11 mouse cellular contexts compared by ENCODE assay signal in genomic region chr7:118026106-118026526, GRCm38 (mm10).
DNase-seq lines count a peak whose midpoint lies in the region; ATAC-seq lines count a peak whose summit lies in the region.
"Had no signal": no experiment of that assay in that cellular context is flagged by ENCODE, and none has a peak within 500 bp of the region (broad histone marks: within the 10 kb centered on the region; RNA-seq: fewer than 3 reads in every experiment).

No protein-coding gene starts in this region.

- H3K36me3 ChIP-seq in neural tube, embryonic 11.5 days (ENCODE audit: control insufficient read depth, insufficient read depth, low read length), result no peaks in the 10 kb centered on the region
- no peaks in the 10 kb centered on the region for H3K36me3 ChIP-seq in neural tube, embryonic 15.5 days
- H3K36me3 ChIP-seq in embryonic facial prominence, embryonic 10.5 days (replicated peaks), result no peaks in the 10 kb centered on the region
- H3K36me3 ChIP-seq in hindbrain, embryonic 16.5 days (ENCODE audit: control insufficient read depth, insufficient read depth, low read length), result no peaks in the 10 kb centered on the region
- H3K36me3 ChIP-seq: stomach, embryonic 15.5 days had no signal

- 31% methylated on average over 10 of the region's 10 CpGs for WGBS in neural tube, embryonic 11.5 days
- WGBS in neural tube, embryonic 15.5 days, result 25% methylated on average over 10 of the region's 10 CpGs
- WGBS in embryonic facial prominence, embryonic 10.5 days, result 15% methylated on average over 10 of the region's 10 CpGs
- 24% methylated on average over 10 of the region's 10 CpGs for WGBS in hindbrain, embryonic 16.5 days

- no peak overlapping the region for H3K27ac ChIP-seq in neural tube, embryonic 11.5 days (ENCODE audit: low read depth, low read length)
- no peak overlapping the region for H3K27ac ChIP-seq in neural tube, embryonic 15.5 days (replicated peaks)
- no peak overlapping the region; the same call in 1 of the 2 replicates for H3K27ac ChIP-seq in embryonic facial prominence, embryonic 10.5 days (replicated peaks)
- H3K27ac ChIP-seq in hindbrain, embryonic 16.5 days (ENCODE audit: low read depth, low read length), result no peak overlapping the region
- H3K27ac ChIP-seq: stomach, embryonic 15.5 days had no signal

- no peaks in the 10 kb centered on the region for H3K9me3 ChIP-seq in neural tube, embryonic 11.5 days (ENCODE audit: control insufficient read depth, low read length)
- no peaks in the 10 kb centered on the region for H3K9me3 ChIP-seq in neural tube, embryonic 15.5 days (replicated peaks)
- no peaks in the 10 kb centered on the region for H3K9me3 ChIP-seq in embryonic facial prominence, embryonic 10.5 days
- H3K9me3 ChIP-seq in hindbrain, embryonic 16.5 days (ENCODE audit: control insufficient read depth, low read length), result no peaks in the 10 kb centered on the region
- H3K9me3 ChIP-seq: stomach, embryonic 15.5 days had no signal

- DNase-seq in neural tube, embryonic 11.5 days (ENCODE audit: low spot score), result peak; percentile 14
- peak; percentile 16 for DNase-seq in embryonic facial prominence, embryonic 10.5 days (ENCODE audit: low spot score)
- peak; percentile 72 for DNase-seq in retina, postnatal 7 days (ENCODE audit: low read depth, low spot score)
- no peak for DNase-seq in thymus, postnatal 0 days (ENCODE audit: low spot score)
- no peak for DNase-seq in spleen, postnatal 4 days (ENCODE audit: low spot score in 2 of 2)
- DNase-seq: kidney, postnatal 4 days; right cerebral cortex, adult 18-20 months had no signal

- H3K4me3 ChIP-seq in neural tube, embryonic 11.5 days (ENCODE audit: low read depth, low read length), result no peak overlapping the region
- no peak overlapping the region for H3K4me3 ChIP-seq in neural tube, embryonic 15.5 days (replicated peaks)
- no peak overlapping the region for H3K4me3 ChIP-seq in embryonic facial prominence, embryonic 10.5 days
- H3K4me3 ChIP-seq in hindbrain, embryonic 16.5 days (ENCODE audit: low read length), result no peak overlapping the region
- H3K4me3 ChIP-seq: stomach, embryonic 15.5 days had no signal

- no peak overlapping the region for H3K4me2 ChIP-seq in neural tube, embryonic 11.5 days (ENCODE audit: low read depth)
- H3K4me2 ChIP-seq in neural tube, embryonic 15.5 days, result no peak overlapping the region
- H3K4me2 ChIP-seq in hindbrain, embryonic 16.5 days (ENCODE audit: low read length), result no peak overlapping the region
- H3K4me2 ChIP-seq: stomach, embryonic 15.5 days had no signal

- H3K9ac ChIP-seq in neural tube, embryonic 11.5 days (ENCODE audit: low read length), result no peak overlapping the region
- no peak overlapping the region for H3K9ac ChIP-seq in neural tube, embryonic 15.5 days (replicated peaks)
- H3K9ac ChIP-seq in hindbrain, embryonic 16.5 days (ENCODE audit: low read depth, low read length), result no peak overlapping the region
- H3K9ac ChIP-seq: stomach, embryonic 15.5 days had no signal

- ATAC-seq in neural tube, embryonic 11.5 days (ENCODE audit: insufficient read depth, low FRiP score, low TSS enrichment), result no peak
- ATAC-seq in neural tube, embryonic 15.5 days (ENCODE audit: low FRiP score), result no peak
- ATAC-seq in hindbrain, embryonic 16.5 days, result peak; percentile 75; the same call in 1 of the 2 replicates
- no peak for ATAC-seq in frontal cortex, adult (ENCODE audit: low TSS enrichment)

- H3K4me1 ChIP-seq in neural tube, embryonic 11.5 days (ENCODE audit: control insufficient read depth, insufficient read depth, low read length), result no peaks in the 10 kb centered on the region
- peaks cover 8% of the 10 kb centered on the region; the same call in 1 of the 2 replicates for H3K4me1 ChIP-seq in neural tube, embryonic 15.5 days
- H3K4me1 ChIP-seq in embryonic facial prominence, embryonic 10.5 days, result peaks cover 13% of the 10 kb centered on the region
- H3K4me1 ChIP-seq in hindbrain, embryonic 16.5 days (ENCODE audit: control insufficient read depth, insufficient read depth, low read depth, low read length), result peaks cover 3% of the 10 kb centered on the region; the same call in 1 of the 2 replicates
- H3K4me1 ChIP-seq: stomach, embryonic 15.5 days had no signal

- H3K27me3 ChIP-seq in neural tube, embryonic 11.5 days (ENCODE audit: control insufficient read depth, insufficient read depth, low read length), result no peaks in the 10 kb centered on the region
- H3K27me3 ChIP-seq in neural tube, embryonic 15.5 days (replicated peaks), result no peaks in the 10 kb centered on the region
- no peaks in the 10 kb centered on the region; the same call in 1 of the 2 replicates for H3K27me3 ChIP-seq in embryonic facial prominence, embryonic 10.5 days (replicated peaks; ENCODE audit: low read depth, poor library complexity, severe bottlenecking)
- H3K27me3 ChIP-seq in hindbrain, embryonic 16.5 days (replicated peaks; ENCODE audit: control insufficient read depth, insufficient read depth, low read length), result no peaks in the 10 kb centered on the region
- H3K27me3 ChIP-seq: stomach, embryonic 15.5 days had no signal

Comparison
In these comparisons a context has a peak if more than half of its experiments do, and no peak if none do; other contexts are left out.
1. DNase-seq: peak in neural tube, embryonic 11.5 days (single experiment), embryonic facial prominence, embryonic 10.5 days (single experiment) and retina, postnatal 7 days (single experiment); none in thymus, postnatal 0 days (single experiment) and spleen, postnatal 4 days (0 of 2).